Mouse (Mus musculus): ENCODE measurements around the gene Akap12.

Akap12 gene

GRCm38 (mm10) chr10:4404895-4405491, 138.8 kb downstream of the Akap12 start:
- DNase-seq (ENCODE audit: low read depth), result no peak

DNA sequence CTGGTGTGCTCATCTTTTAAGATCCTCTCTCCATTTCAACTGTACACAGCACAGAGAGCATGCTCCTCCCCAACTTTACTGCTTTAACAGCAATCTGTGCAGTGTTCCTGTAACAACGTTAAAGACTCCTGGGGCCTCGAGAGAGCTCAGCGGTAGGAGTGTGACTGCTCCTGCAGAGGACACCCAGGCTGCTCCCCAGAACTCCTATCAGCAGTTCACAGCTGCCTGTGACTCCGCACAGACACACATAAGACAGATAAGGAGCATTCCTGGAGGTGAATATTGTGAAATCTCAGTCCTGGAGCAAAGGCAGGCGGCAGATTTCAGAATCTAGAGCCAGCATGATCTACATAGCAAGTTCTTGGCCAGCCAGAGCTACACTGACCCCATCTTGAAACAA, 139.3 kb downstream of the Akap12 start:
- DNase-seq (ENCODE audit: low read depth), result no peak

DNA sequence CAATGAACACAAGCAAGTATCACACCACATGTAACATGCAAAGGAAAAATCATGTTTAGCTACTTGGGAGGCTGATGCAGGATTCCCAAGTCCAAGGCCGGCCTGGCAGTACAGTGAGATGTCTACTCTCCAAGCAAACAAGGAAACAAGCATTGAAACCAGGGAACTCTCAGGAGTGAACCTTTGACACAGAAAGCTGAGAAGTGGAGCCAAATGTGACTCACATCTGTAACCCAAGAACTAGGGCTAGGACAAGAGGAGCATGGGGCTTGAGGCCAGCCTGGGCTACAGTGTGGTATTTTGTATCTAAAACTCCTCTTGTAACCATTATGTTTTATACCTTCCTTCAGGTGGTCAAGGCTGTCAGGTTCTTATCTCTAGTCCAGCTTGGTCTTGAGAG, 141.0 kb downstream of the Akap12 start:
- DNase-seq (ENCODE audit: low read depth), result no peak
